Mouse (Mus musculus): ENCODE measurements around the gene Gnb4.

GRCm38 (mm10) chr3:32652739-32653138, 36.4 kb upstream of the Gnb4 start:
- TF ChIP-seq POLR2A (IDR thresholded peaks at IDR 0.05; ENCODE audit: borderline replicate concordance, insufficient read depth, low read length) (no peak), CTCF (IDR thresholded peaks at IDR 0.05; ENCODE audit: borderline replicate concordance, insufficient read depth, low read depth, low read length) (no peak)

Measured in cerebellum, adult 2 months (tissue).